Mouse (Mus musculus): ENCODE data around the gene Idh3g.

The Idh3g gene

GRCm38 (mm10) chrX:73786364-73787224 lies at the start of gene Idh3g, which contains the start of gene Ssr4:
Gene Idh3g, minus strand, starts transcription at chrX:73786897.
Gene Ssr4, plus strand, starts transcription at chrX:73787028.
- peak; percentile 91 for DNase-seq

GRCm38 (mm10) chrX:73835731-73836130 lies 49.0 kb upstream of the Idh3g start:
- DNase-seq, result no peak

- DNase-seq, result peak; percentile 68
Observed at GRCm38 (mm10) chrX:73824185-73825151, 37.8 kb upstream of the Idh3g start, which contains the start of gene Pdzd4. Gene Pdzd4, minus strand, starts transcription at chrX:73824969.

GRCm38 (mm10) chrX:73823747-73824146 lies 37.0 kb upstream of the Idh3g start:
- peak; percentile 11 for DNase-seq

- DNase-seq, result no peak
Observed at GRCm38 (mm10) chrX:73816596-73817314, 30.1 kb upstream of the Idh3g start.

GRCm38 (mm10) chrX:73815072-73815471 lies 28.4 kb upstream of the Idh3g start:
- no peak for DNase-seq

- DNase-seq, result no peak
Observed at GRCm38 (mm10) chrX:73805814-73806213, 19.1 kb upstream of the Idh3g start.

GRCm38 (mm10) chrX:73798502-73798901 lies 11.8 kb upstream of the Idh3g start:
- DNase-seq, result no peak

GRCm38 (mm10) chrX:73797511-73797910 lies 10.8 kb upstream of the Idh3g start:
- no peak for DNase-seq

- DNase-seq, result no peak
Observed at GRCm38 (mm10) chrX:73793505-73793904, 6.8 kb upstream of the Idh3g start.

GRCm38 (mm10) chrX:73793039-73793438 lies 6.3 kb upstream of the Idh3g start:
- DNase-seq, result no peak

GRCm38 (mm10) chrX:73788501-73788900 lies 1.8 kb upstream of the Idh3g start:
- DNase-seq, result no peak

GRCm38 (mm10) chrX:73787225-73787558 lies 495 bp upstream of the Idh3g start:
- no peak for DNase-seq

GRCm38 (mm10) chrX:73785666-73786065 lies 1.0 kb downstream of the Idh3g start:
- no peak for DNase-seq

GRCm38 (mm10) chrX:73782227-73782626 lies 4.5 kb downstream of the Idh3g start:
- no peak for DNase-seq

- DNase-seq, result no peak
Observed at GRCm38 (mm10) chrX:73774802-73775483, 11.8 kb downstream of the Idh3g start.

- DNase-seq, result peak; percentile 44
Observed at GRCm38 (mm10) chrX:73774168-73774760, 12.4 kb downstream of the Idh3g start, which contains the start of gene Srpk3. Gene Srpk3, plus strand, starts transcription at chrX:73774405.

GRCm38 (mm10) chrX:73767267-73767666 lies 19.4 kb downstream of the Idh3g start:
- DNase-seq, result peak; percentile 5

GRCm38 (mm10) chrX:73765311-73765710 lies 21.4 kb downstream of the Idh3g start:
- no peak for DNase-seq

- no peak for DNase-seq
Observed at GRCm38 (mm10) chrX:73758611-73759290, 27.9 kb downstream of the Idh3g start.
